Mouse (Mus musculus) kidney, embryonic 16.5 days (tissue): Measurements from ENCODE around the gene C1qtnf6. TPM values are rescaled to one million over a fixed set of nuclear protein-coding genes. Genes with fewer than 3 reads are reported as not detected.
A peak's percentile ranks its signal among the peaks of the same experiment; 100 is the strongest.

ENCODE experiments used
- ATAC-seq: fragments of 200-750 bp; cut with Nextera tagmentation; 2 replicates; pipeline ENCODE4 v1.8.0; 2017; ENCODE audit warnings: moderate TSS enrichment; ENCODE audit not compliant: low FRiP score, low TSS enrichment
- H3K27ac ChIP-seq: fragments of 300-500 bp; sonication (generic); 2 replicates; pipeline ENCODE4 v1.5.1; 2014; ENCODE audit warnings: low read length
- H3K27me3 ChIP-seq: fragments of 300-500 bp; sonication (generic); 2 replicates; pipeline ENCODE4 v1.6.1; 2014; ENCODE audit warnings: low read length, control low read depth, mixed read lengths; ENCODE audit not compliant: insufficient read depth
- H3K36me3 ChIP-seq: fragments of 300-500 bp; sonication (generic); 2 replicates; pipeline ENCODE4 v1.6.1; 2014; ENCODE audit warnings: low read length, control low read depth, mixed read lengths; ENCODE audit not compliant: insufficient read depth
- H3K4me1 ChIP-seq: fragments of 300-500 bp; sonication (generic); 2 replicates; pipeline ENCODE4 v1.6.1; 2014; ENCODE audit warnings: low read length, control low read depth, mixed read lengths; ENCODE audit not compliant: insufficient read depth
- H3K4me2 ChIP-seq: fragments of 300-500 bp; sonication (generic); replicated peaks from 2 replicates; pipeline ENCODE4 v1.6.1; 2014; ENCODE audit warnings: low read depth, low read length
- H3K4me3 ChIP-seq: fragments of 300-500 bp; sonication (generic); 2 replicates; pipeline ENCODE4 v1.5.1; 2014; ENCODE audit warnings: mild to moderate bottlenecking, low read length
- H3K9ac ChIP-seq: fragments of 300-500 bp; sonication (generic); replicated peaks from 2 replicates; pipeline ENCODE4 v1.6.1; 2014; ENCODE audit warnings: low read length
- H3K9me3 ChIP-seq: fragments of 300-500 bp; sonication (generic); 2 replicates; pipeline ENCODE4 v1.6.1; 2016; ENCODE audit warnings: low read length, control low read depth
- WGBS: fragments of 180-500 bp; shearing (Covaris S2); extraction: QIAGEN DNeasy Blood & Tissue Kit; methylation state at CpG from one replicate; pipeline ENCODE4 v1.1.7; 2014; 5-methylcytosine and 5-hydroxymethylcytosine counted together
- polyA plus RNA-seq: library from polyadenylated mRNA; unstranded; fragments of >200 nt; fragmentation: Nextera tagmentation; extraction: Ambion mirVana; gene quantifications from 2 replicates; pipeline ENCODE4 v1.2.1, GENCODE M21; 2015

C1qtnf6 gene
- polyA plus RNA-seq = 33.2 and 33.7 TPM in 2 replicates

GRCm38 (mm10) chr15:78530671-78531450 is at the start of gene C1qtnf6:
TSS of gene C1qtnf6 (minus strand) at chr15:78531416.
- H3K9me3 ChIP-seq = no peaks in the 10 kb centered on the region
- H3K27ac ChIP-seq = peak within 1 kb of the TSS; percentile 85
- no peaks in the 10 kb centered on the region for H3K27me3 ChIP-seq
- peak within 1 kb of the TSS; percentile 56 for H3K4me2 ChIP-seq
- ATAC-seq = no peak
- peak within 1 kb of the TSS; percentile 70 for H3K9ac ChIP-seq
- H3K4me3 ChIP-seq = peak within 1 kb of the TSS; percentile 45
- H3K36me3 ChIP-seq = no peaks in the 10 kb centered on the region
- peaks cover 54% of the 10 kb centered on the region for H3K4me1 ChIP-seq
- WGBS = 65% methylated on average over 17 of the region's 17 CpGs

- Histone ChIP-seq H3K36me3 (no peaks in the 10 kb centered on the region), H3K9ac (no peak overlapping the region), H3K27me3 (no peaks in the 10 kb centered on the region), H3K4me3 (no peak overlapping the region), H3K4me2 (no peak overlapping the region), H3K27ac (no peak overlapping the region), H3K4me1 (peaks cover 19% of the 10 kb centered on the region), H3K9me3 (no peaks in the 10 kb centered on the region)
- ATAC-seq = no peak
- WGBS = 70% methylated on average over 4 of the region's 4 CpGs
These were observed 45.1 kb upstream of the C1qtnf6 start for GRCm38 (mm10) chr15:78576284-78576810.

GRCm38 (mm10) chr15:78572658-78573397 is 41.6 kb upstream of the C1qtnf6 start, which contains the start of gene Rac2:
TSS of gene Rac2 (minus strand) at chr15:78572783.
- no peak for ATAC-seq
- Histone ChIP-seq H3K9ac (no peak within 1 kb of the TSS), H3K4me2 (no peak within 1 kb of the TSS), H3K9me3 (no peaks in the 10 kb centered on the region), H3K27me3 (no peaks in the 10 kb centered on the region), H3K4me1 (no peaks in the 10 kb centered on the region), H3K36me3 (no peaks in the 10 kb centered on the region), H3K4me3 (no peak within 1 kb of the TSS), H3K27ac (no peak within 1 kb of the TSS)
- 81% methylated on average over 8 of the region's 8 CpGs for WGBS

DNA sequence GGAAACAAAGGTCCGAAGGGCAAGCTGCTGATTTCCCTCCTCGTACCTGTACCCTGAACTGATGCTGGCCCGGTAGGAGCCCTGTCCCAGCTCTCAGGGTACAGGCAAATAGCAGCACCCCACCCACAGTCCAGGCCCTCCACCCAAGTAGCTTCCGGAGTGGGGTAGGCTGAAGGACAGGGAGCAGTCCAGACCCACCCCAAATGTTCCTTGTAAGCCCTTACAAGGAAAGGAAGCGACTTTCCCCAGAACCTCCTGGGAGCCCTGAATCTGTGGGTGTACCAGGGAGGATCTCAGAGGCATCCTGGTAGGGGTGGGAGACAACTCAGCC is 41.0 kb upstream of the C1qtnf6 start:
- Histone ChIP-seq H3K27ac (no peak overlapping the region), H3K36me3 (no peaks in the 10 kb centered on the region), H3K27me3 (no peaks in the 10 kb centered on the region), H3K4me2 (no peak overlapping the region), H3K9ac (no peak overlapping the region), H3K9me3 (no peaks in the 10 kb centered on the region), H3K4me1 (no peaks in the 10 kb centered on the region), H3K4me3 (no peak overlapping the region)
- WGBS = 86% methylated on average over 5 of the region's 5 CpGs
- no peak for ATAC-seq

DNA sequence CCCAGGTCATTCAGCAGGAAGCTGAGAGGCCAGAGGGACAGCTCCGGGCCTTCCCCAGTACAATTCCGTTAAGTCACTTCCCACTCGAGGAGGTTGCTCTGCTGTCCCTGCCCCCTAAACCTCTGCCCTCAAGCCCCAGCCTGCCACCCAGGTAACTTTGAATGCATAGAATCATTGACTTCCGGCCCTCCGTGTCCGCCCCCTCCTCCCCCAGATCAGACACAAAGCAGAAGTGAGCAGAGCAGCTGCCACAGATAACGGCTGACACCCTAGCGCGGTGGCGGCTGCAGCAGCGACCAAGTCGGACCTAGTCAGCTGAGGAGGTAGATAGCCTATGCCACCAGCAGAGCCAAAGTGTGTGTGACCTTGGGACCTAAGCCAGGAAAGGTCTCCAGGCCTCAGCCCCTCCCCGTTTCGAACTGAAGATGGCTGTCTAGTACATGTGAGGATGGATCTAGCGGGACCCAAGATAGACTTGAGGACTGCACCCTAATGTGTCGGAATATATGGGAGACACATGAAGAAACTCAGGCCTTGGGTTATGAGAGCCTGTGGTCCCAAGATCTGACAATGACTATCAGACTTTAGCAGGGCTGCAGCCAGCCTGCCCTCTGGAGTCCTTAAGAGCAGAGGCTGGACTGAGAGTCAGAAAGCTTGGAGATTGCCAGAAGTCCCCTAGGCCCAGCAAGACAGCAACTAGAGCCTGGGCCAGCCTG is 40.5 kb upstream of the C1qtnf6 start:
- H3K27me3 ChIP-seq = no peaks in the 10 kb centered on the region
- no peak for ATAC-seq
- 50% methylated on average over 16 of the region's 16 CpGs for WGBS
- no peaks in the 10 kb centered on the region for H3K36me3 ChIP-seq
- no peak overlapping the region for H3K4me3 ChIP-seq
- H3K9me3 ChIP-seq = no peaks in the 10 kb centered on the region
- H3K4me1 ChIP-seq = no peaks in the 10 kb centered on the region
- no peak overlapping the region for H3K4me2 ChIP-seq
- H3K9ac ChIP-seq = no peak overlapping the region
- no peak overlapping the region for H3K27ac ChIP-seq

- no peak overlapping the region for H3K4me2 ChIP-seq
- WGBS = 92% methylated on average over 5 of the region's 5 CpGs
- no peaks in the 10 kb centered on the region for H3K9me3 ChIP-seq
These were observed 39.0 kb upstream of the C1qtnf6 start for GRCm38 (mm10) chr15:78570170-78570569.

DNA sequence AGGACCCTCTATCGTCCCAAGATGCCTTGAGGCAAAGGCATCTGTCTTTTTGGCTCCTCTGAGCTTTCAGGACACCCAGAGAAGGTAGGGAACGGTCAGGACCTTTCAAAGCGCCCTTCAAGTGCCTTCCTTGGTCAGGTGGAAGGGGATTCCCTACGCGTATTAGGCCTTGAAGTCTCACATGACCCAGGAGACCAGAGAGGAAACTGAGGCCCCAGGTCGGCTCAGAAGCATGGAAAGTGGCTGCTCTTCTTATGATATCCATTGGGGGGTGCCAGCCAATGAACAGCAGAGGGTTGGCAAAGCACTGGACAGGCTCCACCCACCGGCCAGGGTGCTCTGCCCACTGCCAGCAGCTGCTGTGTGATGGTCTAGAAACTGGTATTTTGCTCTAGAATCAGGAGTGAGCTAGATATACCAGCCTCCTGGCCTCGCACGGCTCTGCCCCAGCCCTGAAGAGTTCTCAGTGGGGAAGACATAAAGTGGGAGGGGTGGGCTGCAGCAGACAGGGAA is 36.4 kb upstream of the C1qtnf6 start:
- Histone ChIP-seq H3K4me3 (no peak overlapping the region), H3K27ac (no peak overlapping the region), H3K27me3 (no peaks in the 10 kb centered on the region), H3K4me1 (no peaks in the 10 kb centered on the region), H3K9ac (no peak overlapping the region), H3K9me3 (no peaks in the 10 kb centered on the region), H3K36me3 (no peaks in the 10 kb centered on the region), H3K4me2 (no peak overlapping the region)
- WGBS = 72% methylated on average over 9 of the region's 9 CpGs
- no peak for ATAC-seq

More at GRCm38 (mm10) chr15:78570170-78570569, 39.0 kb upstream of the C1qtnf6 start:
- no peak overlapping the region for H3K9ac ChIP-seq
- H3K27me3 ChIP-seq = no peaks in the 10 kb centered on the region
- no peaks in the 10 kb centered on the region for H3K4me1 ChIP-seq
- H3K36me3 ChIP-seq = no peaks in the 10 kb centered on the region
- H3K27ac ChIP-seq = no peak overlapping the region
- no peak for ATAC-seq
- no peak overlapping the region for H3K4me3 ChIP-seq

GRCm38 (mm10) chr15:78564764-78565435 is 33.7 kb upstream of the C1qtnf6 start:
- no peak for ATAC-seq
- Histone ChIP-seq H3K4me2 (no peak overlapping the region), H3K27ac (no peak overlapping the region), H3K4me3 (no peak overlapping the region), H3K27me3 (no peaks in the 10 kb centered on the region), H3K9ac (no peak overlapping the region), H3K36me3 (no peaks in the 10 kb centered on the region), H3K4me1 (no peaks in the 10 kb centered on the region), H3K9me3 (no peaks in the 10 kb centered on the region)
- WGBS = 73% methylated on average over 11 of the region's 11 CpGs

DNA sequence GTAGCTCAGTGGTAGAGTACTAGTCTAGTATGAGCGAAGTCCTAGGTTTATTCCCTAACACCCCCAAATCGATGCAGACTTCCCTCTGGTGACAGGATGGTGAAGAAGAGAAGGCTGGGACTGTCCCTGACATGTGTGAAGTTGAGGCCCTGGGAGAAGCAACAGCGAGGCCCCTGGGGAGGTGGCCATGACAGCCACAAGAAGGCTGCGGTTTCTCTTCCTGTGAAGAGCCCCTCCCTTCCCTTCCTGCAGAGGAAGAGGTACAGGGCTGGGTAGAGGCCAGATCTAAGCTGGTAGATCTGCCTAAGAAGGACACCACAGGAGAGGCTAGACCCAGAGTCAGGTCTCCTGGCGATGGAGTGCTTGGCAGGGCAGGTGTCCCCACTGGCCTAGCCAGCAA is 32.7 kb upstream of the C1qtnf6 start:
- no peak for ATAC-seq
- no peaks in the 10 kb centered on the region for H3K4me1 ChIP-seq
- no peak overlapping the region for H3K9ac ChIP-seq
- no peak overlapping the region for H3K4me3 ChIP-seq
- no peaks in the 10 kb centered on the region for H3K9me3 ChIP-seq
- no peaks in the 10 kb centered on the region for H3K36me3 ChIP-seq
- WGBS = 76% methylated on average over 5 of the region's 5 CpGs
- H3K27me3 ChIP-seq = no peaks in the 10 kb centered on the region
- H3K27ac ChIP-seq = no peak overlapping the region
- no peak overlapping the region for H3K4me2 ChIP-seq
